Mouse (Mus musculus) limb, embryonic 12.5 days (tissue): ENCODE results near the gene Ubxn4. TPM values are rescaled to one million over a fixed set of nuclear protein-coding genes. Genes with fewer than 3 reads are reported as not detected.
"Not testable (repeated sequence)": the region's sequence is repeated elsewhere in the genome, so short reads cannot be mapped to it uniquely, and the experiment has no call there.

Experiments
- ATAC-seq: fragments of 200-750 bp; cut with Nextera tagmentation; 2 replicates; pipeline ENCODE4 v1.8.0; 2017; ENCODE audit warnings: low read depth, moderate TSS enrichment; ENCODE audit not compliant: insufficient number of reproducible peaks, insufficient read depth, low FRiP score, low TSS enrichment
- H3K27ac ChIP-seq: fragments of 300-500 bp; sonication (generic); 2 replicates; pipeline ENCODE4 v1.5.1; 2016; ENCODE audit warnings: mild to moderate bottlenecking, moderate library complexity
- H3K27me3 ChIP-seq: fragments of 300-500 bp; sonication (generic); 2 replicates; pipeline ENCODE4 v1.6.1; 2016; ENCODE audit warnings: mild to moderate bottlenecking, moderate library complexity
- H3K36me3 ChIP-seq: fragments of 300-500 bp; sonication (generic); 2 replicates; pipeline ENCODE4 v1.6.1; 2016; ENCODE audit warnings: mild to moderate bottlenecking, moderate library complexity
- H3K4me1 ChIP-seq: fragments of 300-500 bp; sonication (generic); replicated peaks from 2 replicates; pipeline ENCODE4 v1.6.1; 2016
- H3K4me2 ChIP-seq: fragments of 300-500 bp; sonication (generic); 2 replicates; pipeline ENCODE4 v1.6.1; 2016; ENCODE audit warnings: mild to moderate bottlenecking, moderate library complexity
- H3K4me3 ChIP-seq: fragments of 300-500 bp; sonication (generic); replicated peaks from 2 replicates; pipeline ENCODE4 v1.5.1; 2016; ENCODE audit warnings: mild to moderate bottlenecking
- H3K9ac ChIP-seq: fragments of 300-500 bp; sonication (generic); replicated peaks from 2 replicates; pipeline ENCODE4 v1.6.1; 2016; ENCODE audit warnings: mild to moderate bottlenecking, moderate library complexity
- H3K9me3 ChIP-seq: fragments of 300-500 bp; sonication (generic); 2 replicates; pipeline ENCODE4 v1.6.1; 2016; ENCODE audit warnings: mild to moderate bottlenecking, moderate library complexity
- WGBS: fragments of 180-500 bp; shearing (Covaris S2); methylation state at CpG from one replicate; pipeline ENCODE4 v1.1.7; 2016; 5-methylcytosine and 5-hydroxymethylcytosine counted together
- microRNA counts: library from miRNA; unstranded; fragments of <30 nt; microRNA quantifications from one replicate; lab custom pipeline; 2017
- microRNA-seq: library from miRNA; unstranded; fragments of <30 nt; microRNA quantifications from one replicate; pipeline ENCODE4, GENCODE M21; 2017
- polyA plus RNA-seq: library from polyadenylated mRNA; unstranded; fragments of >200 nt; fragmentation: Nextera tagmentation; extraction: Ambion mirVana; gene quantifications from 2 replicates; pipeline ENCODE4 v1.2.1, GENCODE M21; 2016

Gene Ubxn4
- polyA plus RNA-seq, 1 experiment from 2014 or later: 67.8 TPM

- WGBS: 73% methylated on average over 3 of the region's 3 CpGs
- Histone ChIP-seq H3K9ac (no peak overlapping the region), H3K36me3 (peaks cover 4% of the 10 kb centered on the region; the same call in 1 of the 2 replicates), H3K9me3 (no peaks in the 10 kb centered on the region), H3K4me3 (no peak overlapping the region), H3K27ac (no peak overlapping the region), H3K27me3 (no peaks in the 10 kb centered on the region), H3K4me2 (no peak overlapping the region), H3K4me1 (no peaks in the 10 kb centered on the region; the same call in 1 of the 2 replicates)
- ATAC-seq: no peak
Observed at GRCm38 (mm10) chr1:128309043-128309442, 65.3 kb downstream of the Ubxn4 start.

DNA sequence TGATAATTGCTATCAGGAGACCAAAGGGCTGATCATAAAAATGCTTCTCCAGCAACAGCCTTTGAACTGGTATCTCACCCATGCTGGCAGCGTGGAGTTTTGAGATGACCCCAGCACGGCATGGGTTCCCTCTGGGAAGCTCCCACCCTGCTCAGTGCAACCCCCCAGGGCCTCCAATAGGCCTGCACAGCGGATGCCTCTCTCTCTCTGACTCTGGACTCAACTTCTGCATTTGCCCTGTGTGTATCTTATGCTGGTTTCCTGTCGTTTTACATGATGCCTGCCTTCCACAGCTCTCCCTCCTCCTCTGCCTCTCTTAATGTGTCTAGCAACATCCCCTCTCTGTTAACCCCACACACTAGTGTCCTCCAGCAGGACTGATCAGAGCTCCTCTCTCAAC, 70.9 kb downstream of the Ubxn4 start:
- ATAC-seq: no peak
- Histone ChIP-seq H3K4me3 (no peak overlapping the region), H3K4me1 (no peaks in the 10 kb centered on the region), H3K36me3 (peaks cover 4% of the 10 kb centered on the region; the same call in 1 of the 2 replicates), H3K9me3 (no peaks in the 10 kb centered on the region), H3K27me3 (no peaks in the 10 kb centered on the region), H3K9ac (no peak overlapping the region), H3K4me2 (no peak overlapping the region), H3K27ac (no peak overlapping the region)
- WGBS: 65% methylated on average over 4 of the region's 4 CpGs

DNA sequence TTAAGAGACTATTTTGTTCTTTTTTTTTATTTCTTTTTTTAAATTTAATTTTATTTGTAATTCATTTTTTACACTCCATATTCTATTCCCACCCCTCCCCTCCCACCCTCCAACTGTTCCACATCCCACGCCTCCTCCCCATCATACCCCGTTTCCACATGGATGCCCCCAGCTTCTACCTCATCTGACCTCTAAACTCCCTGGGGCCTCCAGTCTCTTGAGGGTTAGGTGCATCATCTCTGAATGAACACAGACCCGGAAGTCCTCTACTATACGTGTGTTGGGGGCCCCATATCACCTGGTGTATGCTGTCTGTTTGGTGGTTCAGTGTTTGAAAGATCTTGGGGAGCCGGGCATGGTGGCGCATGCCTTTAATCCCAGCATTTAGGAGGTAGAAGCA, 75.5 kb downstream of the Ubxn4 start:
- H3K4me1 ChIP-seq, ATAC-seq, H3K36me3 ChIP-seq, H3K27ac ChIP-seq, H3K9me3 ChIP-seq, H3K27me3 ChIP-seq, H3K9ac ChIP-seq, H3K4me3 ChIP-seq, H3K4me2 ChIP-seq: not testable (repeated sequence)
- 87% methylated on average over 6 of the region's 6 CpGs for WGBS

GRCm38 (mm10) chr1:128323026-128323643, 79.4 kb downstream of the Ubxn4 start:
- Histone ChIP-seq H3K9me3 (no peaks in the 10 kb centered on the region), H3K4me3 (no peak overlapping the region), H3K27ac (no peak overlapping the region), H3K27me3 (no peaks in the 10 kb centered on the region), H3K36me3 (peaks cover 28% of the 10 kb centered on the region), H3K4me2 (no peak overlapping the region), H3K9ac (no peak overlapping the region), H3K4me1 (no peaks in the 10 kb centered on the region)
- 95% methylated on average over 8 of the region's 8 CpGs for WGBS
- no peak for ATAC-seq

DNA sequence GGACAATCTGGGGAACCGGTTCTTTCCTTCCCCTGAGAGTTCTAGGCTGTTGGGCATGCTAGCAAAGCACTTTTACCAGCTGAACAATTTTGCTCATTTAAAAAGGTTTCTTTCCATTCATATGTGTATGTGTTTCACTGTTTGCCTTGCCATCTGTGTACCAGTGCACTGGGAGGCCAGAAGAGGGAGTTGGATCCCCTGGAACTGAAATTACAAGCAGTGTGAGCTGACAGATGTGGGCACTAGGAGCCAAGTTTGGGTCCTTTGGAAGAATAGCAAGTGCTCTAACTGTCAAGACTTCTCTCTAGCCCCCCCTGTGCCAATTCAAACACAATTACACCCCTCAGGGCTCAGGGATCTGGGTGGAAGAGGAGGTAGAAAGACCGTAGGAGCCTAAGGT, 81.0 kb downstream of the Ubxn4 start:
- no peaks in the 10 kb centered on the region for H3K27me3 ChIP-seq
- H3K27ac ChIP-seq: no peak overlapping the region
- H3K36me3 ChIP-seq: peaks cover 41% of the 10 kb centered on the region
- no peaks in the 10 kb centered on the region for H3K9me3 ChIP-seq
- no peak overlapping the region for H3K9ac ChIP-seq
- H3K4me2 ChIP-seq: no peak overlapping the region
- 86% methylated on average over 2 of the region's 2 CpGs for WGBS
- ATAC-seq: no peak
- H3K4me1 ChIP-seq: no peaks in the 10 kb centered on the region
- H3K4me3 ChIP-seq: no peak overlapping the region

DNA sequence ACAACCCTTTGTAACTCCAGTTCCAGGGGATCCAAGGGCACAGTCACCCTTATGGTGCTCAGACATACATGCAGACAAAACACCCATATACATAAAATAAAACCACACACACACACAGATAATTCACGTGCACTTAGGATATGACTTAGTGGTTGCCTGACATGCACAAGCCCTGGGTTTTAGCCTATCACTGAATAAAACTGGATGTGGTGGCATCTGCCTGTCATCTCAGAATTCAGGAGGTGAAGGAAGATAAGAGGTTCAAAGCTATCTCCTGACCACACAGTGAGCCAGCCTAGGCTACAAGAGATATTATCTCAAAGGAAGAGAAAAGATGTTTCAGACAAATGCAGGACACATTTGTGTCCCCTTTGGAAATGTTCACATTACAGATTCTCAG, 83.4 kb downstream of the Ubxn4 start:
- Histone ChIP-seq H3K27me3 (no peaks in the 10 kb centered on the region), H3K4me2 (no peak overlapping the region), H3K27ac (no peak overlapping the region), H3K9ac (no peak overlapping the region), H3K4me3 (no peak overlapping the region), H3K4me1 (no peaks in the 10 kb centered on the region), H3K9me3 (no peaks in the 10 kb centered on the region), H3K36me3 (peaks cover 65% of the 10 kb centered on the region)
- ATAC-seq: no peak
- WGBS: 100% methylated on average over 1 of the region's 1 CpGs

DNA sequence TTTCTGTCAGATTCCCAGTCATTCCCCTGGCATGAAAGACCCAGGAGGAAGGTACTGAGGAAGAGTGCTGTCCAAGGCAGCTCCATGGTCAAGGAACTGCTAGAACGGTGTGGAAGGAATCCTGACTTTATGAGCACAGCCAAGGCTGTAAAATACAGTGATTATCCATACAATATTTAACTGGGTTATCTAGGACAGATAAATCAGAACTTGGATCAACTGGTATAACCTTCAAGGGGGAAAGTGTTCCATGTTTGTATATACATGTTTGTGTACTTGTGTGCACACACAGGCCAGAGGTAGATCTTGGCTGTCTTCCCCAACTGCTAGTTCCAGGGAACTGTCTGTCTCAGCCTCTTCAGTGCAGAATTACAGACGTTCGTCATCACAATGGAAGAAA, 84.5 kb downstream of the Ubxn4 start, which contains the start of gene Lct:
Lct (minus strand) TSS at position 101 of the 400 bp plus-strand sequence.
- peaks cover 75% of the 10 kb centered on the region for H3K36me3 ChIP-seq
- H3K27me3 ChIP-seq: no peaks in the 10 kb centered on the region
- H3K4me3 ChIP-seq: no peak within 1 kb of the TSS
- H3K9me3 ChIP-seq: no peaks in the 10 kb centered on the region
- no peak within 1 kb of the TSS for H3K27ac ChIP-seq
- H3K4me1 ChIP-seq: no peaks in the 10 kb centered on the region
- ATAC-seq: no peak
- H3K9ac ChIP-seq: no peak within 1 kb of the TSS
- WGBS: 88% methylated on average over 3 of the region's 3 CpGs
- no peak within 1 kb of the TSS for H3K4me2 ChIP-seq

MicroRNA genes within 50 kb of the gene (microRNA counts, 519-probe panel; counts per million panel counts)
- 2,520 counts per million, percentile 10 among the panel's probes with 10 or more counts for microRNA mmu-miR-128 (lab: Ali Mortazavi, UCI)

Small RNAs within 50 kb of the gene (microRNA-seq; reads per million reads assigned to microRNA genes)
- 131 reads per million, percentile 55 among the genes with 10 or more reads in this experiment for gene Mir128-1

Other genes with a start within 250 kb of the Ubxn4 start
- 13.8 and 14.1 TPM in 2 replicates for gene Zranb3, start 140.9 kb upstream of the Ubxn4 start, polyA plus RNA-seq
- gene R3hdm1, start 140.7 kb upstream of the Ubxn4 start, polyA plus RNA-seq: 75.5 and 79.1 TPM in 2 replicates
- gene Lct, start 84.4 kb downstream of the Ubxn4 start, polyA plus RNA-seq: 0.14 and 0.34 TPM in 2 replicates
- 288 and 294 TPM in 2 replicates for gene Mcm6, start 115.7 kb downstream of the Ubxn4 start, polyA plus RNA-seq
- gene Dars, start 173.4 kb downstream of the Ubxn4 start, polyA plus RNA-seq: 142 and 144 TPM in 2 replicates